Mouse (Mus musculus) liver, embryonic 11.5 days (tissue): ENCODE measurements around the gene Epsti1. TPM values are rescaled to one million over a fixed set of nuclear protein-coding genes. Genes with fewer than 3 reads are reported as not detected.
"Not testable (repeated sequence)": the region's sequence is repeated elsewhere in the genome, so short reads cannot be mapped to it uniquely, and the experiment has no call there.

Source experiments
- ATAC-seq: fragments of 200-750 bp; cut with Nextera tagmentation; replicated peaks from 2 replicates; pipeline ENCODE4 v1.8.0; 2017; ENCODE audit warnings: moderate number of reproducible peaks, mild to moderate bottlenecking, moderate TSS enrichment, moderate library complexity; ENCODE audit not compliant: low FRiP score
- DNase-seq: peaks from one replicate; pipeline ENCODE4 v3.0.0-alpha.2; 2017; ENCODE audit warnings: low spot score
- H3K27ac ChIP-seq: fragments of 300-500 bp; sonication (generic); 2 replicates; pipeline ENCODE4 v1.5.1; 2014; ENCODE audit warnings: mild to moderate bottlenecking, low read depth, low read length, control low read depth
- H3K27me3 ChIP-seq: fragments of 300-500 bp; sonication (generic); replicated peaks from 2 replicates; pipeline ENCODE4 v1.6.1; 2014; ENCODE audit warnings: low read length, mixed read lengths; ENCODE audit not compliant: control insufficient read depth, insufficient read depth
- H3K36me3 ChIP-seq: fragments of 300-500 bp; sonication (generic); 2 replicates; pipeline ENCODE4 v1.6.1; 2014; ENCODE audit warnings: mild to moderate bottlenecking, low read length, moderate library complexity, mixed read lengths; ENCODE audit not compliant: control insufficient read depth, insufficient read depth
- H3K4me1 ChIP-seq: fragments of 300-500 bp; sonication (generic); replicated peaks from 2 replicates; pipeline ENCODE4 v1.6.1; 2014; ENCODE audit warnings: low read length, mixed read lengths; ENCODE audit not compliant: control insufficient read depth, insufficient read depth
- H3K4me2 ChIP-seq: fragments of 300-500 bp; sonication (generic); 2 replicates; pipeline ENCODE4 v1.6.1; 2014; ENCODE audit warnings: mild to moderate bottlenecking, control low read depth, moderate library complexity
- H3K4me3 ChIP-seq: fragments of 300-500 bp; sonication (generic); 2 replicates; pipeline ENCODE4 v1.5.1; 2014; ENCODE audit warnings: low read depth, low read length, control low read depth
- H3K9ac ChIP-seq: fragments of 300-500 bp; sonication (generic); 2 replicates; pipeline ENCODE4 v1.6.1; 2014; ENCODE audit warnings: low read depth, low read length, control low read depth
- H3K9me3 ChIP-seq: fragments of 300-500 bp; sonication (generic); 2 replicates; pipeline ENCODE4 v1.6.1; 2016; ENCODE audit warnings: low read length, inconsistent platforms, mixed read lengths; ENCODE audit not compliant: control insufficient read depth
- WGBS: fragments of 180-500 bp; shearing (Covaris S2); extraction: QIAGEN DNeasy Blood & Tissue Kit; methylation state at CpG from one replicate; pipeline ENCODE4 v1.1.7; 2014; 5-methylcytosine and 5-hydroxymethylcytosine counted together
- polyA plus RNA-seq: library from polyadenylated mRNA; unstranded; fragments of >200 nt; fragmentation: Nextera tagmentation; extraction: Ambion mirVana; gene quantifications from 2 replicates; pipeline ENCODE4 v1.2.1, GENCODE M21; 2014

Gene Epsti1
- polyA plus RNA-seq, 1 experiment from 2014 or later, result 0.97 TPM

- Histone ChIP-seq H3K9me3 (no peaks in the 10 kb centered on the region), H3K4me2 (peak within 1 kb of the TSS; percentile 78), H3K27ac (no peak within 1 kb of the TSS), H3K4me3 (peak within 1 kb of the TSS; percentile 90), H3K4me1 (peaks cover 6% of the 10 kb centered on the region; the same call in 1 of the 2 replicates), H3K36me3 (no peaks in the 10 kb centered on the region), H3K27me3 (no peaks in the 10 kb centered on the region), H3K9ac (peak within 1 kb of the TSS; percentile 85)
- DNase-seq (peak; percentile 81), ATAC-seq (peak; percentile 90)
- WGBS, result 2% methylated on average over 44 of the region's 44 CpGs
Observed at GRCm38 (mm10) chr14:77874304-77875241, 29.5 kb upstream of the Epsti1 start, which contains the start of gene Dnajc15. Gene Dnajc15, minus strand, starts transcription at chr14:77875125.

GRCm38 (mm10) chr14:77876199-77876598 is 27.8 kb upstream of the Epsti1 start:
- no peak for DNase-seq
- H3K27ac ChIP-seq, result no peak overlapping the region
- H3K4me2 ChIP-seq, result no peak overlapping the region
- H3K36me3 ChIP-seq, result no peaks in the 10 kb centered on the region
- no peak for ATAC-seq
- H3K4me3 ChIP-seq, result no peak overlapping the region
- H3K9me3 ChIP-seq, result no peaks in the 10 kb centered on the region
- no peak overlapping the region for H3K9ac ChIP-seq
- H3K4me1 ChIP-seq, result peaks cover 6% of the 10 kb centered on the region; the same call in 1 of the 2 replicates
- no peaks in the 10 kb centered on the region for H3K27me3 ChIP-seq
- WGBS, result 93% methylated on average over 1 of the region's 1 CpGs

- not testable (repeated sequence) for H3K4me2 ChIP-seq, H3K27ac ChIP-seq, H3K9me3 ChIP-seq, H3K4me1 ChIP-seq, H3K4me3 ChIP-seq, H3K27me3 ChIP-seq, H3K9ac ChIP-seq, H3K36me3 ChIP-seq, ATAC-seq, DNase-seq
- WGBS, result 38% methylated on average over 1 of the region's 2 CpGs
Observed at GRCm38 (mm10) chr14:77877876-77878275, 26.2 kb upstream of the Epsti1 start.

GRCm38 (mm10) chr14:77881998-77882397 is 22.0 kb upstream of the Epsti1 start:
- ATAC-seq (no peak), DNase-seq (no peak)
- Histone ChIP-seq H3K27ac (no peak overlapping the region), H3K36me3 (no peaks in the 10 kb centered on the region), H3K9me3 (no peaks in the 10 kb centered on the region), H3K4me1 (no peaks in the 10 kb centered on the region), H3K4me3 (no peak overlapping the region), H3K27me3 (no peaks in the 10 kb centered on the region), H3K4me2 (no peak overlapping the region), H3K9ac (no peak overlapping the region)
- 70% methylated on average over 1 of the region's 1 CpGs for WGBS

- Histone ChIP-seq H3K27ac (no peak overlapping the region), H3K9ac (no peak overlapping the region), H3K36me3 (no peaks in the 10 kb centered on the region), H3K4me2 (no peak overlapping the region), H3K4me3 (no peak overlapping the region), H3K4me1 (no peaks in the 10 kb centered on the region), H3K27me3 (no peaks in the 10 kb centered on the region), H3K9me3 (no peaks in the 10 kb centered on the region)
- WGBS, result 78% methylated on average over 6 of the region's 6 CpGs
- DNase-seq (no peak), ATAC-seq (no peak)
Observed at GRCm38 (mm10) chr14:77882669-77883068, 21.4 kb upstream of the Epsti1 start.

GRCm38 (mm10) chr14:77886376-77886775 is 17.7 kb upstream of the Epsti1 start:
- H3K9me3 ChIP-seq, result no peaks in the 10 kb centered on the region
- H3K4me2 ChIP-seq, result no peak overlapping the region
- WGBS, result 81% methylated on average over 3 of the region's 3 CpGs
- no peaks in the 10 kb centered on the region for H3K4me1 ChIP-seq
- no peaks in the 10 kb centered on the region for H3K36me3 ChIP-seq
- H3K27ac ChIP-seq, result no peak overlapping the region
- H3K4me3 ChIP-seq, result no peak overlapping the region
- H3K27me3 ChIP-seq, result no peaks in the 10 kb centered on the region
- no peak overlapping the region for H3K9ac ChIP-seq
- DNase-seq, result no peak
- ATAC-seq, result no peak

- no peaks in the 10 kb centered on the region for H3K27me3 ChIP-seq
- H3K9me3 ChIP-seq, result no peaks in the 10 kb centered on the region
- WGBS, result 82% methylated on average over 4 of the region's 4 CpGs
- no peak overlapping the region for H3K4me3 ChIP-seq
- H3K9ac ChIP-seq, result no peak overlapping the region
- ATAC-seq (no peak), DNase-seq (no peak)
- no peak overlapping the region for H3K4me2 ChIP-seq
- no peak overlapping the region for H3K27ac ChIP-seq
- no peaks in the 10 kb centered on the region for H3K36me3 ChIP-seq
- H3K4me1 ChIP-seq, result no peaks in the 10 kb centered on the region
Observed at GRCm38 (mm10) chr14:77886941-77887340, 17.1 kb upstream of the Epsti1 start.

GRCm38 (mm10) chr14:77889911-77890310 is 14.1 kb upstream of the Epsti1 start:
- no peak overlapping the region for H3K4me3 ChIP-seq
- no peak for DNase-seq
- no peaks in the 10 kb centered on the region for H3K9me3 ChIP-seq
- WGBS, result 81% methylated on average over 7 of the region's 7 CpGs
- no peak overlapping the region for H3K27ac ChIP-seq
- no peaks in the 10 kb centered on the region for H3K4me1 ChIP-seq
- H3K4me2 ChIP-seq, result no peak overlapping the region
- no peaks in the 10 kb centered on the region for H3K27me3 ChIP-seq
- H3K9ac ChIP-seq, result no peak overlapping the region
- no peak for ATAC-seq
- H3K36me3 ChIP-seq, result no peaks in the 10 kb centered on the region

- Histone ChIP-seq H3K4me2 (no peak overlapping the region), H3K4me3 (no peak overlapping the region), H3K27ac (no peak overlapping the region), H3K9me3 (no peaks in the 10 kb centered on the region), H3K27me3 (no peaks in the 10 kb centered on the region), H3K36me3 (no peaks in the 10 kb centered on the region), H3K9ac (no peak overlapping the region), H3K4me1 (no peaks in the 10 kb centered on the region)
- no peak for DNase-seq
- WGBS, result 86% methylated on average over 3 of the region's 3 CpGs
- no peak for ATAC-seq
Observed at GRCm38 (mm10) chr14:77895951-77896350, 8.1 kb upstream of the Epsti1 start.
